Mouse (Mus musculus) ovary, postnatal 36 days (tissue): ENCODE results near the gene Styxl1.

Source experiments
- DNase-seq: peaks from one replicate; pipeline ENCODE4 v3.0.0; 2022; ENCODE audit warnings: low spot score, mixed read lengths

Gene Styxl1

GRCm38 (mm10) chr5:135777796-135778470 is at the start of gene Styxl1:
Gene Styxl1, minus strand, starts transcription at chr5:135778385.
- DNase-seq: no peak

DNA sequence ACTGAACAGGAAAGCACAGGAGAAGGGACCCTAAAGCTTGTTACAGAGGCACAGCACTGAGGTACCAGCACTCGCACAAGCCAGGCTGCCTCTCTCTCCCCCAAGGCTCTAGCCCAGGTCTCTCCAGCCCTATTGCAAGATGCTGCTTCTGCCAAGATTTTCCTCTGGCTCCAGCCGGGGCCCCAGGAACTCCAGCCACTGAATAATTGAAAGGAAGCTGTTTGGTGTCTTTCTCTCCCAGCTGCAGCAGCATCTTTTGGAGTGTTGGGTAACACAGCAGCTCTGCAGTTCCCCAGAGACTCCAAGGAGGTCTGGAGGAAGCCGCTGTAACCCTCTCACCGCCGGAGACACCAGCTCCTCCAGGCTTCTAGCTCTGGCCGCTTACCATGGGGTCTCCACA is 48.0 kb upstream of the Styxl1 start:
- no peak for DNase-seq

- no peak for DNase-seq
These were observed 46.3 kb upstream of the Styxl1 start for GRCm38 (mm10) chr5:135824517-135824916.

DNA sequence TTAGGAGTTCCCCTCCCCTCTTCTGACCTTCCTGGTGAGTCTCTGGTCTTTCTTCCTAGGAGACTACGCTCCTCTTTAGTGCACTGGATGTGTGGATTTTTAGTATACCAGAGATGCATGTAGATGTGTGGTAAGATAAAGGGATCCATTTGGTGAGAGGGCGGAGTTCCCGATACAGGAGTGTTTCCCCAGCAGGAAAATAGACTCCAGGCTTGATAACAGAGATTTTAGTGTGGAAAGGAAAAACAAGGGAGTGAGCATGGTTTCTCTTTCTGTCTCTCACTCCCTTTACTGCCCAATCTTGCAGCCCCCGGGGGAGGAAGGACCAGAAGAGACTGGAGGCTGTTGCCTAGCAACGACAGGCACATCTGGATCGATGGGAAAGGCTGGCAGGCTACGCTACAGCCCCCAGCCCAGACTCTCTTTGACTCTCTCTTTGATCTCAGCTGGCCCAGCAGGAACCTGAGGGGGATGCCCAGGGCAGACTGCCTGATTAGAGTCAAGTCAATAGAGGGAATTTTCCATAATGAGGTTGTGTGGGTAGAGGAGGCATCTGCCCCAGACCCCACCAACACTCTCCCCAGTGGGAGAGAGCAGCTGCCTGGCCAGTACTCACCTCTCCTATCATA is 44.2 kb upstream of the Styxl1 start:
- DNase-seq: no peak

GRCm38 (mm10) chr5:135818491-135818890 is 40.3 kb upstream of the Styxl1 start:
- no peak for DNase-seq

- DNase-seq: peak; percentile 18
These were observed 34.8 kb upstream of the Styxl1 start for GRCm38 (mm10) chr5:135812991-135813390.

DNA sequence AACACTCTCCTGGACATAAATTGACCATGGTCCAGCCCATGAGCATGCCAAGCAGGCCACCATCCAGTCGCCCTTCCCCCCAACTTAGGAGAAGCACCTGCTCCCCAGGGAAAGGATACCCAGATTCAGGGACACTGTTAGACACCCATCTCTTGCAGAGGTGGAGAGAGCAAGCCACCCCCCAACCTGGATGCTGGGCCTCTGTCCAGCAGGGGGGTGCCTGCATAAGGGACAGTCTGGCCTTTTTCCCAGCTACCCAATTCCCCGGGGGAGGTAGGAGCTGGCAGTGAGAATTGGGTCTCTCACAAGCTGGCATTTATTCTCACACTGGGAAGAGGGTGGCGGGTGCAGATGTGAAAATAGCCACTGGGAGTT is 29.1 kb upstream of the Styxl1 start:
- DNase-seq: no peak

- peak; percentile 86 for DNase-seq
These were observed 28.5 kb upstream of the Styxl1 start, which contains the start of gene Srrm3 for GRCm38 (mm10) chr5:135806555-135807262. Gene Srrm3, plus strand, starts transcription at chr5:135806890.

DNA sequence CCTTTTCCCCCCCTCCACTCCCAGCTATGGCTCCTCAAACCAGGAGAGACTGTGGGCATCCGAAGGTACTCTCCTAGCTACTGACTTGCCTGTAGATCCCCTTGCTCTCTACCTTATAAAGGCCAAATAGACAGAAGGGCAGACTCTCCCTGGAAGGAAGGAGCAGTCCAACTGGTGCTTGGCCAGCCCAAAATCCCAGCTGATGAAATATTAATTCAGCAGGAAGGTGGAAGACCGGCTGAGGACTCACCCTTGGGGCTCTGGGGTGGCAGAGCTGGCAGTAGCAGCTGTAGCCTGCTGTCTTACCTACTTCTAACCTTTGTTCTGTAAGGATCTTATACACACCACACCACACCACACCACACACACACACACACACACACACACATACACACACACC is 26.6 kb upstream of the Styxl1 start:
- no peak for DNase-seq

DNA sequence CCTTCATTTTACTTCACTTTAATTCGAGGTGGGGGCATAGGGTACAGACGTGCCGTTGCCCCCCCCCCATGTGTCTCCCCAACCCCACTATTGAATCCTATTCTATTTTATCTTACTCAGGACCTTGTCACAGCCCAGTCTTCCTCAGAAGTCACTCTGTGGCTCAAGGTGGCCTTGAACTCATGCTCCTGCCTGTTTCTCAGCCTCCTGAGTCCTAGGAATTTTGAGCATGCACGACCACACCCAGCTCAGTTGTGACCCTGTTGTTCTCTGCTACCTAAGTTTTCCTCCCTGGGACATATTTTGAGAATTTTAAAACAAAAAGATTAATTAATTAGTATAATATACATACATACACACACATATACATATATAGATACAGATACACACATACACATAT is 25.5 kb upstream of the Styxl1 start:
- DNase-seq: no peak

DNA sequence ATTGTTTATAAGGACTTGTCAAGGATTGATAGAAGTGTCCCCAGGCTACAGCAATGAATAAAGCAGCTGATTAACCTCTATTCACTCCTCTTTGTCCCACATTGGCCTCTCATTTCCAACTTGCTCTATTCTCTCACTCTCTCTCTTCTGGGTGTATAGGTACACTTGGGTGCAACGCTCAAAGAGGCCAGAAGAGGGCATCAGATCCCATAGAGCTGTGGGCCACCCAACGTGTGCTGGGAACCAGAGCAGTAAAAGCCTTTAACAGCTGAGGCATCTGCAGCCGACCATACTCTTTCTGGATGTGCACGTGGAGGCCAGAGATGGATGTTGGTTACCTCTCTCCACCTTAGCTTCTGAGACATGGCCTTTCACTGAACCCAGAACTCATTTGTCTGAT is 24.9 kb upstream of the Styxl1 start:
- DNase-seq: no peak

- DNase-seq: no peak
These were observed 24.5 kb upstream of the Styxl1 start for GRCm38 (mm10) chr5:135802641-135803040.

GRCm38 (mm10) chr5:135800927-135801326 is 22.7 kb upstream of the Styxl1 start:
- no peak for DNase-seq

GRCm38 (mm10) chr5:135799746-135800145 is 21.6 kb upstream of the Styxl1 start:
- no peak for DNase-seq

DNA sequence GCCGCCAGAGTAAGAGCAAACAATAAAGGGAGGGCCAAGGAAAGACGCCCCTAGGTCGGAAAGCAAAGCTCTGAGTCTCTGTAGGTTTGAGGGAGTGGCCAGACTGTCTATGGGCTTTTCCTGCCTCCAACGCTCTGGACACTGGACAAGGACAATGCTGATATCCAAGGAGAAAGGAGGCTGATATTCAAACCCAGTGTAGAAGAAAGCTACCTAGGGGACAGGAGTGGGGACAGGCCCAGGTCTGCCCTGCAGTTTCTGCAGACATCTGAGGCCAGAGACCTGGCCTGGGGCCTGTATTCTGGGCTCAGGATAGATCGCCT is 16.6 kb upstream of the Styxl1 start:
- no peak for DNase-seq

DNA sequence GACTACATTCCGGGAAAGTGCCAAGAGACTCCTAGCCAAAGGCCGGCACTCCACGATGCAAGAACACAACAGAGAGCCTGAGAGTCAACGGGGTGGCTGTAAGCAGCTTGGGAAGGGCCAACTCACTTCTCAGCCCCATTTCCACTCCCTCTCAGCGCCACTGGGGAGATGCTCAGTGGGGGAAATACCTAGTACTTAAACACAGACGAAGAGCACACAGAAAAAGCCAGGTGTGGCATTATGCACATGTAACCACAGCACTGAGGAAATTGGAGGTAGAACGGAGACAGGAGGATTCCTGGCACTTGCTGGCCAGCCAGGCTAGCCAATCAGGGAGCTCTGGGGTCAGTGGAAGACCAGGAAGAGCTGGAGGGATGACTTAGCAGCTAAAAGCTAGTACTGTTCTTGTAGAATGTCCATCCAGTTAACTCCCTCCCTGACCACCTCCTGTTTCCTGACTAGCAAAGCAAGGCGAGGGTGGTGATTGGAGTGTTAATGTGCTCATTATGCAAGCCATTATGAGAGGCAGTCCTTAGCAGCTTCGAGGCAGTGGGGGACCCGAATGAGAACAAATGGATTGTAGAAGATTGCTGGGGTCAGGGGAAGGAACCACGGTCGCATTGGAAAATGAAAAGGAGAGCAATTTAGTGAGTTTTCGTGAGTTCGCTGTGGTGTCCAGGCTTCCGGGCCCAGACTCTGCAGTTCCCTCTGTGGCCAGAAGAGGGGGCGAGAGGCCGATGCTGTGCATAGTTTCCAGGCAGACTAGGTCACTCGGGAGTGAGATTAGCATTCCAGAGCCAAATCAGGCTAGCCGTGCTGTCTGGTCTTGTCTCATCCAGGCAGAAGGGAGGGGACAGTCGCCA is 16.0 kb upstream of the Styxl1 start:
- peak; percentile 84 for DNase-seq

- no peak for DNase-seq
These were observed 4.7 kb upstream of the Styxl1 start for GRCm38 (mm10) chr5:135782901-135783300.

- no peak for DNase-seq
These were observed 2.1 kb upstream of the Styxl1 start for GRCm38 (mm10) chr5:135780331-135780730.

DNA sequence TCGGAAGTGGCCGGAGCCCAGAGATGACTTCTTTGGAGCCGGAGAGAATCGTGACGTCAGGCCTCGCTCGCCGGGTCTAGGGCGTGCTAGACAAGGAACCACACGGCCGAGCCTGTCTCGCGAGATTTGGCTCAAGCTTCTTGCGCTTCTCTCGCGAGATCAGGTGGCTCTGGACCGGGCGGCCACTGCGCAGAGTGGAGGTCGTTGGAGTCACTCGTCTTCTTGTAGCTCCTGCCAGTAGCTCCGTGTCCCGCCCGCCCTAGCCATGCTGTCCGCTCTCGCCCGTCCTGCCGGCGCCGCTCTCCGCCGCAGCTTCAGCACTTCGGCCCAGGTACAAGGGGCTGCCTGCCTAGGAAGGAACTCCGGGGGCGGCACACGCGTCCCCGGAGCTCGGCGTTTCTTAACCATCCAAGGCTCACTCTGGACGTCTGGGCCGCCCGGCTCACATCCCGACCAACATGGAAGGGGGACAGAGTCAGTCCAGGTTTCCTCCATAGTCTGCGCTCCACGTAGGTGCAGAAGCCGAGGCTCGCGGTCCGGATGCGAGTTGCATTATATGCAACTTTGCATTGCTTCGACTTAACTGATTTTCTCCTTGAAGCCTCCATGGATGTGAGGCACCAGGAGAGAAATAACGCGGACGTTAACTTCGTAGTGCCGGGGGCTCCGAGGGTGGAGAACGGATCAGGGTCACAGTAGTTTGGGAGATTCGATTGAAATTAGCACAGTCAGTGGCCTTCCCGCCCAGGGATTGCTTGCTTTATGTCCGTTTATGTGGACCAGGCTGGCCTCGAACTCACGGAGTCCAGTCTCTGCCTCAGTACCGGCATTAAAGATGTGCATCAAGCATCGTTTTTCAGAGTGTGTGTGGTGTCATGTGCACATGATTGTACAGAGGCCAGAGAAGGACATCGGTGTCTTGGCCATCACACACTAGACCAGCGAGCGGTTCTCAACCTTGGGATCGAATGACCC is 573 bp upstream of the Styxl1 start, which contains the start of gene Mdh2:
Mdh2 (plus strand) TSS at position 10 of the 975 bp plus-strand sequence.
- peak; percentile 99 for DNase-seq

DNA sequence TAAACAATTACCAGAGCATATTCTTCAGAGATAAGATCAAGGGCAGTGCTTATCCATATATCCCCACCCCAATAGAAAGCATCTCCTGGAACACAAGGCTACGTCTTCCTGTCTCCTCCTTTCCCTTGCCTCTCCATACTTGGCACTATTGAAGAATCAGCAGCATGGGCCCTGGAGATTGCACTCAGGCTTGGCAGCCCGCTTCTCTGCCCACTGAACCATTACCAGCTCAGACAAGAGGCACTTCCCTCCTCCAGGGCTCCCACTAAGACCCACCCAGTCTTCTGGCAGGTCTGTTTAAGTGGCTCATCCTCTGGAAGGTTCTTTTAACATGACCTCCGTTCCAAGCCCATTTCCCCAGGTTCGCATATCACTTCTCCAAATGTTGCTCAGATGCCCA is 1.6 kb downstream of the Styxl1 start:
- DNase-seq: peak; percentile 14

GRCm38 (mm10) chr5:135772519-135772918 is 5.7 kb downstream of the Styxl1 start:
- no peak for DNase-seq
